Mouse (Mus musculus) cerebellum, adult 9-10 months (tissue): ENCODE data around the gene Adck1.

Experiments used
- DNase-seq: peaks from one replicate; pipeline ENCODE4 v3.0.0; 2022

The Adck1 gene

DNA sequence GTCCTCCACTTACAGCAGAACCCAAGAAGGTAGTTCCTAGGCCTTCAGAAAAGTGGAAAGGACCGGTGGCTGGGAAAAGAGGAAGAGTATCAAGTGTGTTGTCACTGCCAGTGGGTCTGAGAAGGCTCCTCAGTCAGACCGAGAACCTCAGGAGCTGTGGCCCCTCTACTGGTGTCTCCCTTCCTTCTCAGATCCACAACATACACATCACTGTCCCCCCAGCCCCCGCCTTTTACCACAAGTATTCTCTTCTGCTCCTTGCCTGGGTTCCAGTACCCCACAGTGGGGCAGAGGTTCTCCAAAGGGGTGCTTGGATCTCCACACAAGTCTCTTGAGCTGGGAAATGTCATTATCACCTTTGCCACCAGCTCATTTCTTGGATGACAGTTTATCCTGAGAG lies 115.5 kb downstream of the Adck1 start:
- DNase-seq: no peak

DNA sequence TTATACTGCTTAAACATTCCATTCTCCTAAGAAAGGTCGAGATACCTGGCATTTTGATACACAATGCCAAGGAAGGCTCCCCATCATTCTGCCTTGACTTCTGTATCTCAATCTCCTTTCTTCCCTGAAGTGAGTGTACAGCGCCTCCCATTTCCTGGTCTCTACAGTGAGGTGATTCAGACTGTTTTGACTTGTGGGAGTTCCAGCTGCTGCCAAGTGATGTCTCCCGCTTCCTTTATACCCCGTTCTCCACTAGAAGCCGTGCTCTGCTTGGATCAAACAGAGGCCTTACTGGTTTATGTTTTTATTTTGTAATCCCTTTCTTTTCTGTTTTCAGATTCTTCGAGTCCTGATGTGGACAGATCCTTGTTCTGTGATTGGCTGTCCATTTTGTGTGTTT lies 116.3 kb downstream of the Adck1 start:
- DNase-seq: no peak

DNA sequence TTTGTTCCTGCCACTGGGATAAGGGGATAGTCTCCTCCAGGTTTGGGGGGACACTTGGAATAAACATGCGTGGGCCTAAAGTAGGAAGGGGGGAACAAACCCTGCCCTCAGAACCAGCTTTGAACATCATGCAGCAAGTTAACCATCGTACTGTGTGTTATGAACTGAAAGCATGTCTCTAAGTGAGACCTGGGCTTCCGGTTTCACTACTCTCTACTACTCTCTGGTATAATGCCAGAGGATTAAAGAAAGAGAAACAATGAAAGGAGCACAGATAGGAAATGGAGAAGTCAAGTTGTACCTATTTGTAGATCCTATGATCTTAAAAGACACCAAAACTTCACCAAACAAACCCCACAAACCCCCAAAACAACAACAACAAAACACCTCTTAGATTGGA lies 121.3 kb downstream of the Adck1 start:
- DNase-seq: no peak

DNA sequence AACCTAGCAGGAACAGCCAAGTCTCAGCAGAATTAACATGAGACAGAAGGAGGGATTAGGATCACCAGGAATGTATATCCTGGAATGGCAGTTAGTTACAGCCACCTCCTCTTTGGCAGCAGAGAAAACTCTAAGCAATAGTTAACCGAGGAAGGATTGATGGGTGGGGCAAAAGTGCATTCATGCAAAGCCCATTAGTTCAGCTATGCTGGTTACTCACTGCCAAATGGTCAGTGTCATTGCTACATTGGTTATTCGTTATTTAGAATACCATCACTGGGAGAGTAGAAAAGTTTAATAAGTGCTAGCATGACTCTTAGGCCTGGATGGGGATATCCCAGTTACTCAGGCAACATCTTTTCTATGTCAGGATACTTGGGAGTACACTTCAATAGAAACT lies 130.5 kb downstream of the Adck1 start:
- no peak for DNase-seq
